Mouse (Mus musculus) cerebellum, postnatal 36 days (tissue): ENCODE data around the gene Zbtb40.

Experiments
- DNase-seq, 2 experiments: peaks; one replicate each; pipeline ENCODE4 v3.0.0; 2021 to 2022; ENCODE audit warnings: mixed read lengths in 2 of 2

Gene Zbtb40

DNA sequence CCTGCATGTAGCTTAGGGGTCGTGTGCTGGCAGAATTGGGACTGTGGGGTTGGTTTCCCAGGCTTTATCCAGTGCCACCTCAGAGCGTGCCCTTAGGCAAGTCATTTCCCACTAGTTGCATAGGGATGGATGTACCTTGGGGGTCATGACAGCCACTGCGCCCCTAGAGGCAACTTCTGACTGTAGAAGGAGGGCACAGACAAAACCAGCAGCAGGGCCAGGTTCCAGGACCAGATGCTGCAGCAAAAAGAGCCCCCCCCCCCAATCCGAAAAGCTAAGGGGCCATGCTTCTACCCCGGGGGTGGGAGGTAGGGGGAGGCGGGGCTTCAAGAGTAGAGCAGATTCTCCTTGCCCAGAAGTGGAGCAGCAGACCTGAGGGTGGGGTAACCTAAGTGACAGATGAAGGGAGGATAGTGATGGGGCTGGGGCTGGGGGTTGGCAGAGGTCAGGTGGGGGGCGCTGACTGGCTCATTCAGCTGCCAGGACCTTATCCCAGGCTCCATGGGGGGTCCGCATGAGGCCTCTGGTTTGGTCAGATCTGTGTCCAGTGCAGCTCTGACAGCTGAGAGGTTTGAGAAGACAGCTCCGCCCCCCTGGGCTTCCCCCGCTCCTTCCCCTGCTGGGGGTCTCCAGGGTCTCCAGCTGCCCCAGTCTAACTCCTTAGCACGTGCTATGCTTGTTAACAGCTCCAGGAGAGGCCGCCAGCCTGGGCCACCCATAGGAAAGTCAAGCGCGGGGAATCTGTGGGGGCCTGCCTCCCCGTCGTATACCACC, 78.9 kb downstream of the Zbtb40 start:
- no peak for DNase-seq

DNA sequence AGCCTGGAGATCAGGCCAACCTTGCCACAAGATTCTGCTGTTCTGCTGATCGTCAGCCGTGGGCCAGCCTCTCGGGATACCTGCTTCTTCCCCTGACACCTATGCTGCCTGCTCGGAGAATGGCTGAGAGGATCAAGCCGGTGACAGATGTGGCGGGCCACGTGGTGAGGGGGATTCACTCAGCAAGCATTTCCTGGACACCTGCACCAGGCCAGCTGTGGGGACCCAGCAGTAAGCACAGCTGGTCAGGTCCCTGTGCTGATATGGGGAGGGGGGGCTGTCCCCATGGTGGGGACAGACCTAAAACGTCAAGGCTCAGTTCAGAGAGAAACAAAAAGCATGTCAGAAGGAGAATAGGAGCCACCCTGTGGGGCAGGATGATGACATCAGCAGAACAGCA, 79.5 kb downstream of the Zbtb40 start:
- DNase-seq = no peak

DNA sequence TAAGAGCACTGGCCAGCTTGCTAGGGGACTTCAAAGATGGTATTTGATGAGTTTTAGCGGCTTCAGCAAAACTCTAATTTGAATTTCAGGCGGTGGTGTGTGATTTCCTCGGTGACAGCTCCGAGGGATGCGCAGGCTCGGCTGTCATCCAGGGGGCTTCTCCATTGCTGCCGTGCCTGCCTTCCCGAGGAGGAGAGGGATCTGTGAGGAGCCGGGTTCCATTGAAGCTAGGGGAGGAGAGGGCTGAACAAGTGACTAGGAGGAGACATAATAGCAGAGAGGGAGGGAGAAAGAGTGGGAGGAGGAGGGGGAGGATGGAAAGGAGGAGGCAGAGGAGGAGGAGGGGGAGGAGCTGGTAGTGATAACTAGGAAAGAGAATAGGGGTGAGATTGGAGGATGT, 81.1 kb downstream of the Zbtb40 start:
- DNase-seq = no peak

DNA sequence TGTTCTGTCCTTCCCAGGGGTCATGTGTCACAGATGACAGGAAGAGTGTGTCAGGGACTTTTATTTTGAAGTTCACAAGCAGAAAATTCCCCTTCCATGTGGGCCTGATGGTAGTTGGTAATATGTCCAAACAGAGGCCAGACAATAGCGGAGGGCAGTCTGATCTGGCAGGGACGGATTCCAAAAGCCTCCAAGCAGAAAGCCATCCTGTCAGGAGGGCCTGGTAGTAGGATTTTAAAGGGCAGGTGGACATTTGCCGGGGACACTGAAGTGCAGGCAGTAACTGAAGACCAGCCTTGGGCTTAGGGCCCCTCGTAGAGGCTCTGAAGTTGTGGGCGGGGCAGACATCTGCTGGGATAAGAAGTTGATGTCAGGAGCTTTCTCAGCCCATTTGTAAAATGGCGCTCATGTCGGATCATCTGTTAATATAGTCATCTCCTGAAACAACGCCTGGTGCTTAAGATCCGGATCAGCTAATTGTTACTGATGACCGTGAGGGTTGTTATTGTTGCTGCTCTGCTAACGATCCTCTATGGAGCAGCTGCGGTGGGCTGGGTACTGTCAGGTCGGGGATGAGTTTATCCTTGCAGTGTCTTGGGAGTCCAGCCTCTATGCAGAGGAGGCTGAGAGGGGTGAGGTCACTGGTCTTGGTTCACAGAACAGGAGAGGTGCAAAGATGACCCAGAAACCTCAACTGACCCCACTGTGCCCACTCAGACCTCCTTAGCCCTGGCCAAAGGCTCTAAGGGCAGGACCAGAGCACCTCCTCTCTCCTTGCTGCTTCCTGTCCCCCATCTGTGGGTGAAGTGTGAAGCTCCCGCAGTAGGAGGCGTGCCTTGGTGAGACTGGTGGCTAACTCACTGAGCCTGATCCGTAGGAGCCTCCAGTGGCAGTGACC, 81.9 kb downstream of the Zbtb40 start:
- no peak for DNase-seq

DNA sequence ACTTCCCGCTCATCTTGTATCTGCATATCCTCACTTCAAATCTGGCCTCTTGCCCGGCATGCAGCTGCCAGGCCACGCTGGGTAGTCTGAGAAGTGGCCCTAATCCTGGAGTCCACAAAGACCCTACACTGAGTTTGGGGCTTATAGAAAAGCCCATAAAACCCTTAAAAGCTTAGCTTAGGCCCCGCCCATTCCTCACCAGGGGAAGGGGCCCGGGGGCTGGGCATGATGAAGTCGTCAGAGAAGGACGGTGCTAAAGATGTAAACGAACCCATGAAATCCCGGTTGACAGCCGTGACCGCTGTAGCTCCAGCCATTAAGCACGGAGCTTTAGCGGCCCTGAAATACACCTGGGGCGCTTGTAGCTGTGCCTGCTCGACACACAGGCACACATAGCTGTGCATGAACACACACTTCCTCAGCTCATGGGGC, 83.6 kb downstream of the Zbtb40 start:
- DNase-seq = no peak

DNA sequence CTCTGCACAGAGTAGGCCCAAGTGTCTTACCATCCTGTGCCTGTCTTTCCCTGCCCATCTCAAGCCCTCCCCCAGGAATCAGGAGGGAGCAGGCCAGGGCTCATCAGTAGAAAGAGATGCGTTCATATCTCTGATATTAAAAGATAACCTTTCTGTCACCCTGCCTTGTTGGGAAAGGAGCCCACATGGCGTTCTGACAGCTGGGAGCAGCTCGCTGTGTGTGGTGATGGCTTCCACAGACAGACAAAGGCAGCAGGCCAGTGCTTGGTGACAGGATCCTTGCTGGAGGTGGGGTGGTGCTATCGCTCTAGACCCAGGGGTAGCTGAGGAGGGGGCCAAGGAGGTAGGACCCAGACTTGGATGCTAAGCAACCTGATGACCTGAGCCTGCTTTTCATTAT, 86.2 kb downstream of the Zbtb40 start:
- no peak for DNase-seq

DNA sequence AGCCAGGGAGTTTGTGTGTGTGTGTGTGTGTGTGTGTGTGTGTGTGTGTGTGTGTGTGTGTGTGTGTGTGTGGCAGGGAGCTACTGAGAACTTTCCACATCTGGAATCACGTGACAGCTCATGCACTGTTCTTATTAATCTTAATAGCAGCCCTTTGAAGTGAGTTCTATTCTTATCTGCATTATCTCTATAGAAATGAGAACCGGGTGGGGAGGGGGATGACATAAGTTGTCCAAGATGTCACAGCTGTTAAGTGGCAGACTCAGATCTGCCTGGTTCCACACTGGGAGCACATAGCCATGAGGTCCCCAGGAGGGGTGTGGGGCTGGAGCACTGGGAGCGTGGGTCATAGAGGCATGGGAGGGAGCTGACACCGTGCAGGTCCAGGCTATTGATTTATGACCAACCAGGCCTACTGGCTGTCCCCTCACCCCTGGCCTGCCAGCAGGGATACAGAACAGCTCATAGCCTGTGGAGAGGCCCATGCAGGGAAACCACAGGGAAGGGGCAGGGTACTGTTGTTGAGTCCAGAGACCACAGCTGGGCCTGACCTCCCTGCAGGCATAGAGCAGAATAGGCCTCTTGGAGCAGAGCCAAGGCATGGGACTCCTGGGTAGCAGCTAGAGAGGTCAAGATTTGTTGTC, 86.8 kb downstream of the Zbtb40 start:
- no peak for DNase-seq

DNA sequence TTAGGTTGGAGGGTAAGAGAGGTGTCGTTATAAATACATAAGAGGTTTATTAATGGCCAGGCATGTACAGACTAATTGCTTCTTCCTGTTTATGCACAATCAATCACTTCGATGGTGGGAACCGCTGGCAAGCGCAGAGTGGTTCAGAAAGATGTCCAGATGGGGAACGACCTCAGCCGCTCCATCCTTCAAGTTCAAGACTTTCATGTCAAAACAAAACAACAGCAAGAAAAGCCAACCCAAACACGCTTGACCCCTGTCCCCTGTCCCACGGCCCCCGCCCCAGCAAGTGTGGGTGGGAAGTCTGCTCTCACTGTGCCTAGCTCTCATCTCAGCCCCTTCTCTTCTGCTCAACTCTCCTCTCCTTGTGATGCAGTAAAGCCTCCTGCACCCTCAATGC, 88.0 kb downstream of the Zbtb40 start:
- DNase-seq = no peak

DNA sequence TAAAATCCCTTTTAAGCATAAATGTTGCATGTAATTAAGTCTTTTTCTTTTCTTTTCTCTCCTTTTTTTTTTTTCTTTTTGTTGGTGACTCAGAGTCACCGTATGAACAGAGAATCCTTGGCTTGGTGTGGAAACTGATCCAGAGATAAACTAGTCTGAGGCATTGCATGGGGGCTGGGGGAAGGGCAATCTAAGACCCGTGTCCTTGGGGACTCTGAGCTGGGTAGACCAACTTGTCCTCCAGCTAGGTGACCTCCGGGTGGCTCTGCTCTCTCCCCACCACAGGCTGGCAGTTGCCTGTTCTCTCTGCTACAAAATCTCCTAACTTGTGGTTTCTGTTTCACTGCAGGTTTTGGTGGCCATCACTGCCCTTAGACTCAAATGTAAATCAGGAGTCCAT, 88.5 kb downstream of the Zbtb40 start:
- no peak for DNase-seq

DNA sequence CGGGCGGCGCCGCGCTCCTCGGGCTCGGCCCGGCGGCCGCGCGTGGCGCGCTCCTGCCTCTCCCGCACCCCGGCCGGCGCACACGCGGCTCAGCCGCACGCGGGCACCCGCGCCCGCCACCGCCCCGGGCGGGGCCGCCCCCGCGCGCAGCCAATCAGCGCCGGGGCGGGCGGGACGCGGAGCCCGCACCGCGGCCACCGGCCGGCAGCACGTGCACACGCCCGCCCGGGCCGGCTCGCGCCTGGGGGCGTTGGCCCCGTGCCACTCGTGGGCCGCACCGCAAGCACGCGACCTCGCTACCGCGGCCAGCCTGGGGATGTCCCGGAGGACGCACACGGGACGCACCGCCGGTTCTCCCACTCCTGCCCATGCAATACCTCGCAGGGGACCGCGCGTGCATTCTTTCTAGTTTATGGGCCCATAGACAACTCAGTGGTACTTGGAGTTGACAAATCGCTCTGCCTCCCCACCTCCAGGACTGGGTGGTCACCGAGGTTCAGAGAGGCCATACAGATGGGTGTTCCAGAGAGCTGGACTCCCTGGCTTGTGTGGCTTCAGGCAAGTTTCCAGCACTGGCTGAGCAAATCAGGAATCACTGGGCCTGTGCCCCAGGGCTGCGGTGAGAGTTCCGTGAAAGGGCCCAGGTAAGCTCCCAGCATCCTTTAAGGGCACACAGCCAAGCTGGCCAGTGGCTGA, 91.7 kb downstream of the Zbtb40 start, which contains the start of gene Epha8:
TSS of gene Epha8 (minus strand) at position 66 of the 696 bp plus-strand sequence.
- DNase-seq = peak; percentile 57 to 65

DNA sequence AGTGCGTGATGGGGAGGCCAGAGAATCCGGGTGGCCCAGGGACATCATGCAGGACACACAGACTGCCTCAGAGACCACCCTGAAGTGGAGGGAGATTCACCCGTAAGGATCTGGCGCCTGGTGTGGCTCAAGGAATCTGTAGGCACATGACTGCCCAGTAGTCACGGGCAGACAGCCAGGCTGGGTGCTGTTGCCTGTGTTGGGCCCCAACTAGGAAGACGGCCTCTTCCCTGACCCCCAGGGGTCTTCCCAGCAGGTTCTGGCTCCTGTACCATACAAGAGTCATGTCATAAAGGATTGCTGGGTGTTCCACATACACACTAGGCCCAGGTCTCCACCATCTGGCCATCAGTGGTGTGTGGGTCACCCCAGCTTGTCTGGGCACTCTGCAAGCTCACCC, 94.0 kb downstream of the Zbtb40 start:
- peak; percentile 24 to 26 for DNase-seq

DNA sequence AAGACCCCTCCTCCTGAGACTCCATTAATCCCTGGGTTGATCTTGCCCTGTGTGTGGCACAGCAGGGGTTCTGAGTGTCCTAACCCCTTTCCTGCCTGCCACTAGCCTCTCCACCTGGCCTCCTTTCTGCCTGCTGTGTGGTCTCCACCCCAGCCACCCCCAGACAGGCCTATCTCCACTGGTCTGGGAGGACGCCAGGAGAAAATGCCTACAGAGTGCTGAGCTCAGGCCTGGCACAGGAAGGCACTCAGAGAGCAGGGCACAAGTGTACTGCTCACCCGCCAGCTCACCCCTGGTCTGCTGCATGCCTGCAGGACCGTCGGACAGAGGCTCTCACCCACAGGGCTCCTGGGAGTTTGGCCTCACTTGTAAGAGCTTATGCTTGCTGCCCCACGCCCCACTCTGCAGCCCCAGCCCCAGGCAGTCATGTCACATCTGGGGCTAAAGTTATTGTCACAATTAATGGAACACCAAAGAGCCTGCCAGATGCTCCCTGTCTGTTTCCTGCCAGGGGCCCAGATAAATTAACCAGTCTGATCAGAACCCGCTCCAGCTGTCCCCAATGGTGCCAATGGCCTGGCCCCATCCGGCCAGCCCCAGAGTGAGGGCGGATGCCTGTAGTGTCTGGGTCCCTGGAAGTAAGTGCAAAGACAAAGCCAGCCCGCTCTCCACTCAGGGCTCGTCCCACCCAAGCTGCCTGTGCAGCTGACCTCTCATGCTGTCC, 99.2 kb downstream of the Zbtb40 start:
- peak; percentile 56 to 68 for DNase-seq

DNA sequence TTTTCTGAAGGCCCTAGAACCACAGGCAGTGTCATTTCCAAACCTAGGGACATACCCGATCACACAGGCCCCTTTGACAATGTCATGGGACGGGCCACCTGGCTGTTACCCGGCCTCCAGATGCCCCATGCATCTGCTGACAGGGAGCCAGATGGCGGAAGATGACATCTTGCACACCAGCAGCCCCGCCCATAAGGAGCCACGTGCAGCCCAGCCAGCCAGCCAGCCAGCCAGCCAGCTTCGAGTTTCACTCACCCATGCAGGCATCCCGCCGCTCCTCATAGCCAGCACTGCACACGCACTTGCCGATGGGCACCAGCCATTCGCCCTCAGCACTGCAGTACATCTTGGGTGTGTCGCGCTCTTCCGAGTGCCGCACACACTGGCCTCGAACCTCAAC, 103.2 kb downstream of the Zbtb40 start:
- DNase-seq = no peak

DNA sequence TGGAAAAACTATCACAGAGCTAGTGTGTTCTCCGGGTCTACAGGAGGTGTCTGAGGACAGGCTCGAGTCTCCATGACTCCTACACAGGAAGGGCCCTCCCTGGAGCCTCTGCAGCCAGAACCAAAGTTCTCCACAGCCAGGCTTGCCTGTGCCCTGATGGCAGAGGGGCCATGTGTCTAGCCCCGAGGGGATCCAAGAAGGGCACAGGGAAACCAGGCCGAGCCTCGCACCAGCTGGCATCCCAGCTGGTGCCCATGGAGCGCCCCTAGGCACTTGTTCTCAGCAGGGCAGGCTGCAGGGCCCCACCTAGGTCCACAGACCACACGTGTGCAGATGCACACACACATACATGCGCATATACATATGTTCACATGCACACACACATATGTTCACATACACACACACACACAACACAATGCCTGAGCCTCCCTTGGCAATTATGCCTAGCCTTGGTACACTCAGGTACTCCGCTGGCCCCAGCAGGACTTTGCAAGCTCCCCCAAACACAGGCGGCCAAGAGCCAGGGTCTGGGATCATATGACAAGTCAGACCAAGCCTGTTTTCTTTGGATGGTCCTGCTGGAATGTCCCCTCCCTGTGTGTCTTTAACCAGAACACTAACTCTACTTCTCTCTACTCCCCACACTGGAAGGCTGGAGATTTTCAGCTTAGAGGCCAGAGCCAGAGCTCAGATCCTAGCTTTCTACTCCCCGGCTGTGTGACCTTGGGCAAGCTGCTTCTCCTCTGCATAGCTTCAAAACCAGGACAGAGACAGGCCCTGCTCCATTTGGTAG, 103.8 kb downstream of the Zbtb40 start:
- peak; percentile 39 to 51 for DNase-seq

DNA sequence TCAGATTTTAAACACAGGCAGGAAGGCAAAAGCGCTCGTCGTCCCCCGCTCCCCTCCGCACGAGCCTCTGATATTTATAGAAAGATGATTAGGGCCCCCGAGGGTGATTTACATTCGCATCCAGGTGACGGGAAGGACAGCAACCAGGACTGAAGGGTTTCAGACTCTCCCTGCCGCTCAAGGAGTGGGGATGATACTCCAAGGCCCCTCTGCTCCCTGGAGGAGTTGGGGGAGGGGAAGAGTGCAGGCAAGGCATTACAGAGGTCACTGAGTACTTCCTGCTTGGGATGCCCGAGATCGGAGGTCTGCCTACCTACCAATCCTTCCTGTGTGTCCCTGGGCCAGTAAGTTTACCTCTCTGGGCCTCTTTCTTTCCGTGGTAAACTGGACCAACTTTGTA, 105.4 kb downstream of the Zbtb40 start:
- no peak for DNase-seq

DNA sequence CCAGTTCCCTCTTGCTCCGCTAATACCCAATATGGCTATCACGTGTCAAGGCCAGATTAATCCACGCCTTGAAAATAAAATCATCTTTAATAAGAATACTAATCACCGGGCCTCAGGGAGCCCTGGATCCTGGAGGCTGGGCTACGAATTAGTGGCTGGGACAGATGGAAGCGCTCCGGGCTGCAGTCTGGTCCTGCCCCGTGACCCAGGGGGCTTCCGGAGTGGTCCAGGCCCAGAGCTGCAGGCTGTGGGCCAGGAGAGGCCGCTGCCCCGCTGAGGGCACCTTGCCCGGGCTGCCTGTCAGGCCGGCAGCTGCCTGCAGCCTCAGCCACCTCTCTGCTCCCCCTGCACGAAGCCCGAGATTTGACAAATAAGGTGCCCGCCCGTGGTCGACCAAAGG, 105.8 kb downstream of the Zbtb40 start:
- peak; percentile 68 to 74 for DNase-seq

DNA sequence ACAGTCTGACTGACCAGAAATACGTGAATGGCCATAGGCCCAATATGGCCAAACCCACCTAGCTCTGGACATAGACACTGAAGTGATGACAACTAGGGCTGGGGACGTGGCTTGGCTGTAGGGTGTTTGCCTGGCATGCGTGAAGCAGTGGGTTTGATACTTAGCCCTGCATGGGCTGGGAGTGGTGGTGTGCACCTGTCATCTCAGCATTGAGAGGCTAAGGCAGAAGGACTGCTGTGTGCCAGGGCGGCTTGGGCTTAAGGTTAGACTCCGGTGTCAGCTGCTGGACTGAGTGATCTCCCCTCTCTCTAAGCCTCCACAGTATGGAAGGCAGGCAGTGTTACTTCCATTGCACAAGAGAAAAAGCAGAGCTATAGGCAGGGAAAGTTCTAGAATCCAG, 110.7 kb downstream of the Zbtb40 start:
- no peak for DNase-seq

DNA sequence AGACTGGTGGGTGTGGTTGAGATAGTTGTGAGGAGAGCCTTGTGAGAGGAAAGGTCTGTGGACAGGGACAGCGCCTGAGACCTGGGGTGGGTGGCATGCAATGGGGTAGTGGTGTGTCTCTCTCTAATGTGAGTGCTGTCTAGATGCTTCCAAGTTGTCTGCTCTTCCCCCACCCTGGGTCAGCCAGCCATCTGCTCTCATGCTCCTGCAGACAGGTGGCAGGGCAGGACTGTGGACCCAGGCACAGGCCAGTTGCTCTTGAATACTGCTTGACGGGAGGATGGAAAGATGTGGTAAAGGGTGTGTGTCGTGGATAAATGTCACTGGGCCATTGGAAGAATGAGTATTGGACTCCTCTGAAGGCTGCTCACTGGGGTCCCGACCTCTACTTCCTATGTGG, 111.3 kb downstream of the Zbtb40 start:
- peak; percentile 67 to 77 for DNase-seq

DNA sequence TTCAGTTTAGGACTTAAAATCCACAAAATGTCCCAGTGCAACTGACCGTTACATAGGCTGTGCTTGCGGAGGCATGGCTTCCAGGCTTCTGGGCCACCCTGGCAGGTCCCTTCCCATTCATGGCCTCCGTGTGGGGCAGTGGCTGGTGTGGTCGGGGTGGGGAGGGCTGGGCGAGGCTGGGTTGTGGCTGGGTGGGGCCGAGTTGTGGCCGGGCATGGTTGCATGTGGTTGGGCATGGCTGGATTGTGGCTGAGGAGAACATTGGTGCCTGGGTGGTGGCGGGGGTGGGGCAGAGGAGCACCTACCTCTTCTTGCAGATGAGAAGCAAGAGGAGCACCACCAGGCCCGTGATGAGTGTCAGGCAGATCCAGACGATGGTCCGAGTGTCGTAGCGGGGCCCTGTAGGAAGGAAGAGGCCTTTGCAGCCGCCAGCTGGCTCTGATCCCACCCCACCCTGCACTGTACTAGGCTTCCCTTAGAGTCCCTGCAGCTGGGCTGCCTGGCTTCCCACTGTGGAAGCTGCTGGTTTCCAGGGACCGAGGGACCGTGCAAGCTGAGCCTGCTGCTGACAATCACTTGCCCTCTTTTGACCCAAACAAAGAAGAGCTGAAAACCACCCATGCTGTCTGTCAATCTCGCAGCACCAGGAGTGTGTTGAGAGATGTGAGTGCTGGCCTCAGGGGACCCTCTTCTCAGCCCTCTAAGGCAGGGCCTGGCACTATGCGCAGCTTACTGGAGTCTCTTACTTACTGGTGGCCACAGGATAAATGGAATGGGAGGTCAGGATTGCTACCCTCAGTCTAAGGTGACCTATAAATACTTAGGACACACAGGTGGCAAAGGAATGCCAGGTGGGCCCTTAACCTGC, 113.6 kb downstream of the Zbtb40 start:
- DNase-seq = no peak

DNA sequence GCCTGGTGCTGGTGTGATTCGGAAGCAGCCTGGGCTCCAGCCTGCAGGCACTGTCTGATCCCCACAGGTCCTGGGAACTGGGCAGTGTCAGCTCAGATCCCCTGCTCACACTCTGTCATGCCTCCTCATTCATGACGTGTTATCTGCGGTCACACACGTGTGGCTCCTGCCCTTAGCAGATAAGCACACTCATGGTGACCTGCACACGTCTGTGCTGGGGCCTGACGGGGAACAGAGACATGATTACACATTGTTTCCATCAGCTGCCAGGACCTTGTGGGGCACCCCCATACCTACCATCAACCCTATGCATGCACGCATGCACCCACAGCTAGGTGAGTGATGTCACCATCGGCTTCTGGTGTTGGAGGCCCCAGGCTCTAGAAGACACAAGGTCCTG, 118.1 kb downstream of the Zbtb40 start:
- no peak for DNase-seq
